Mouse (Mus musculus) layer of hippocampus, adult 11-12 months (tissue): ENCODE data around the gene Ick.
"Not testable (repeated sequence)": the region's sequence is repeated elsewhere in the genome, so short reads cannot be mapped to it uniquely, and the experiment has no call there.

Experiments
- DNase-seq: peaks from one replicate; pipeline ENCODE4 v3.0.0; 2022; ENCODE audit warnings: low spot score

The Ick gene

DNA sequence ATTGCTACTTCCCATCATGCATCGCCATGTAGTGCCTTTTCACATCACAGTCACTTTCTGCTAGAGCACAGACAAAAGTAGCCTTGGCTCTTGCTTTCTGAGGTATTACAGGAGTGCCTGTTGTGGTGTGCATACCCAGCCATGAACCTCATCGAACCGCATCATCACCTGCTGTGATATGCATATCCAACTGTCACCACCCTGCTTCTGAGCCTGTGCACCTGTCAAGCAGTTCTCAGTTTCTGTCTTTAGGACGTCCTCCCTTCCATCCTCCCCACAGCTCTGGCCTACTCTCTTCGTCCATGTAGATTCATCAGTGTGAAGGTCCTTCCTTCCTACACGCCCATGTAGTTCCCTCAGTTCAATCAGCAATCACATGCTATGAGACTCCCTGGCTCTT, 39.2 kb downstream of the Ick start:
- no peak for DNase-seq

DNA sequence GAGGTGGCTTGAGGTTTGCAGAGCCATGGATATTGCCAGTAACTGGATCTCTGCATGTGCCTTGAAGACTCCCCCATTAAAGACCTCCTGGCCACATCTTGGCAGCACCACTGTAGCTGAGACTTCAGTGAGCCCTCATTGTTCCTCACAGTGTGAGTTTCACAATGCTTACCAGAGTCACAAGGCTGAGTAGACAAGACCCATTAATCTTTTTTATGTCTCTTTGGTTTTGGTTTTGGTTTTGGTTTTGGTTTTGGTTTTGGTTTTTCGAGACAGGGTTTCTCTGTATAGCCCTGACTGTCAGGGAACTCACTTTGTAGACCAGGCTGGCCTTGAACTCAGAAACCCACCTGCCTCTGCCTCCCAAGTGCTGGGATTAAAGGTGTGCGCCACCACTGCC, 40.8 kb downstream of the Ick start:
- DNase-seq, result not testable (repeated sequence)

DNA sequence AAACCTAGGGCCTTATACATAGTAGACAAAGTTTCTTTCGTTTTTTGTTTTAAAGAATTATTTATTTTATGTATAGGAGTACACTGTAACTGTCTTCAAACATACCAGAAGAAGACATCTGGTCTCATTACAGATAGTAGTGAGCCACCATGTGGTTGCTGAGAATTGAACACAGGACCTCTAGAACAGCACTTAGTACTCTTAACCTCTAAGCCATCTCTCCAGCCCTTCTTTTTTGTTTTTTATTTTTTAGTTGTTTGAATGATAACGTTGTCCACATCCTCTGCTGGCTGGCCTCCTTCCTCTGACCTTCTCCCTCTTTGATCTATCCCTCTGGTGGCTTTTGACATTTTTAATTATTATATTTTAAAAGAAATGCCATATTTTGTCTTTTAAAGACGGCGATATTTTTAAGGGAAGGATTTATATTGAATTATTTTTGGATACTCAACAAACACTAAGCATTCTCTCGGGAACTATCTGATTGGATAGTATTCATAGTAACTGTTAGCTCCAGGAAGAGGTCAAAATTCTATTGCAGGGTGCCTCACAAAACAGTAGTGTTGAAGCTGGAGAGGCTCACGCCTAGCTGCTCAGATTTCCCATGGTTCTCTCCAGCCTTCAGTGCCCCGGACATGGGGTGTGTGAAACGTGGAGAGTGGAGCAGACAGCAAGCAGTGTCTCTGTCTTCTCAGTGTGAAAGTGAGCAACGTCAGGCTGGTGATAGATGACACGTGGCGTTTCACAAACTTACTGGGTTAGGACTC, 45.4 kb downstream of the Ick start:
- no peak for DNase-seq

DNA sequence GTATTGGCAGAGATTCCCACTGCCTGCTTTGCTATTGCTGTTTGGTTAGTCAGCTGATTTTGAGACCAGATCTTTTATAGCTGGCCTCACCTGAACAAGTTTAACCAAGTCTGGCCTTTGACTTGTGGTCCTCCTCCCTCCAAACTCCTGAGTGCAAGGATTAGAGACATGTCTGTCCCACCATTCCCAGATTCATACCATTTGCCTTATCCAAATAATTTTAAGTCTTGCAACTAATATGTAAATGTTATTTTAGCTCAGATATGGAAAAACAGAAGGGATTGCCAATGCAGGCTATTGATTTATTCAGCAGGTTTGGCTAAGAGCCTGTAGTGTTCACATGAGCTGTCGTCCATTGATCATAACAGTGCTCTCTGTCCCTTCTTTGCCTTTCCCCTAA, 48.2 kb downstream of the Ick start:
- DNase-seq, result no peak

DNA sequence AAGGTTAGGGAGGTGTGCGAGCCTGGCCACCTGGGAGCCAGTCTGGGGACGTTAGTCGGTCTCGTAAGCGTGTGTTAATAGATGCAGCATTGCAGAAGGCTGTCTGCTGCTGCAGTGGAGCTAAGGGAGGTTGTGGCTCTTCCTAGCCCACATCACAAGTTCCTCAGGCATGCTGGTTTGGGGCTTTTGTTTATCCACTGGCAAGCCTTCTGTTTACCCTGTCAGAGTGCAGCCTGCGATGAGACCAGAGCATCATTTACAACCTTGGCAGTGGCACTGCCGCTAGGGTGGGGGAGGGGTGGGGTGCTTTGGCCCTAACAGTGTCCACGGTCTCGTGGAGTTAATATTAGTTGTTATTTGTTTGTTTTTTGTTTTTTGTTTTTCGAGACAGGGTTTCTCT, 54.3 kb downstream of the Ick start:
- DNase-seq, result no peak

DNA sequence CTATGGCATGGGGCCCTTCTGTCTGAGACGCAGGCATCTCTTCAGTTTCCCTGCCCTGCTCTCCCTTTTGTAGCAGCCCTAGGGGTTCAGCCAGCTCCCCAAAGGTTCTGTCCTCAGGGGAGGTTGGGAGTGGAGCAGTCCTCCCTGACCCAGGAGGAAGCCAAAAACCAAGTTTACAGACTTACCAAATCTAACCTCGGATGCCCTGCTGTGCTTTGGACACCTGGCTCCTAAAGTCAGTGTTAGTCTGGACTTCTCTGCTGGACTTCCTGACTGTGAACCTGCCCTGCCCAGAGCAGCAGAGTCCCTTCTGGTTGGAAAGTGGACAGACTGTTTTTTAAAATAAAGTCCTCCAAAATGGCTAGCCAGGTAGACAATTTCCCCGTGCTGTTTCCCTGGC, 55.7 kb downstream of the Ick start:
- no peak for DNase-seq

DNA sequence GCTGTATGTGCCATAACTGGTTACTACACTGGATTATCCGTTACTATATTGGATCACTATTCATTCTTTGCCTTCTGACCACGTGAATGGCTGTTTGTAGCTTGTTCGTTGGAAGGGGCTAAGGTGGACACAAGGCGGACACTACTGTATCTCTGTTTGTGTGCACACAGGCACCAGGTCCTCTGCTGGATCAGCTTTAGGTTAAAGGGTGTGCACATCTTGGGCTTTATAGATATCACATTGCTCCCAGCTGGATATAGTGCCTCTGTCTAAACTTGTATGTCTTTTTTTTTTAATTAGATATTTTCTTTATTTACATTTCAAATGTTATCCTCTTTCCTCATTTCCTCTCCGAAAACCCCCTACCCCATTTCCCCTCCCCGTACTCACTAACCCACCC, 56.5 kb downstream of the Ick start:
- DNase-seq, result no peak

DNA sequence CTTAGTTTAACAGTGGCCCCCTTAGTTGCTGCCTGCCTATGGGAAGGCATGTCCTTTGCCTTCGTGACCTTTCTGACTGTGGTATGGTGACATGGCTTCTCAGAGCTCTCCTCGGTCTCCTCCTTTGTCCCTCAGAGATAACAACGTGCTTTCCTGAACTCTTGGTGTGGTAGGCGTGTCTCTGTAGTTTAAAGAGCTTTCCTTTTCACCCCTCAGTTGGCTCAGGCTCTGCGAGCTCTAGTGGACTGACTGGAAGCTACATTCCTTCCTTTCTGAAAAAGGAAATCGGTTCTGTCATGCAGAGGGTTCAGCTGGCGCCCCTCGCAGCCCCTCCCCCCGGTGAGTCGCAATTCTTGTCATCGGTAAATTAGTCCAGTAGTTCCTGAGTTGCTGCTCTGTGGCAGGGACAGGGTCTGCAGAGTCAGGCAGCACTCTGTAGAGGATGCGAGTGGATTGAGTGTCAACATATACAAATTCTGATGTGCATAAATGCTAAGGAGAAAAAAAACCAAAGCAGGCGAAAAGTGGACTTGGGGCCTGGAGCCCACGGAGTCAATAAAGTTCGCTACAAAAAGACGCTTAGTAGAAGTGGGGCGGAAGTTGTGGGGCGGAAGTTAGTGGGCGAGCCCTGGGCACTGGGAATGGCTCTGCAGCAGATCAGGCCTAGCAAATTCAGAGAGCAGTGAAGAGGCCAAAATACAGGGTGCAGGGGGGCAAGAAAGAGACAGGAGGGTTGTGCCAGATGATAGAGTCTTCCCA, 57.9 kb downstream of the Ick start:
- no peak for DNase-seq

DNA sequence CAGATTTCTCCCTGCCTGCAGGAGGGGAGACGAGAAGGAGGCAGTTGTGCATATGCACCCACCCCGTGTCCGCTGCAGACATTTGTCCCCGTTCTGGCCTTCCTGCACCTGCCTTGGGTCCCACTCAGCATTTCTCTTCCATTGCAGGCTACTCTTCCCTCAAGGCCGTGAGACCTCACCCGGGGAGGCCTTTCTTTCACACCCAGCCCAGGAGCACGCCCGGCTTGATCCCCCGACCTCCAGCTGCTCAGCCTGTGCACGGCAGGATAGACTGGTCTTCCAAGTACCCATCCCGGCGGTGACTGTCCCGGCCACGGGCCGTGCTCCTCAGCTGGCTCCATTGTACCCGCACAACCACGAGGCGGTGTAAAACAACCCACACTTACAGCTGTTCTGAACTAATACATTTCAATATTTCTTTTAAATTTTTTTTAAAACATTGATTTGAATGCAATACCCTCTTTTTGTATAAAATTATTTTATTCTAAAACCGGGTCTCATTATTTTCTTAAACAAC, 58.5 kb downstream of the Ick start:
- DNase-seq, result no peak

DNA sequence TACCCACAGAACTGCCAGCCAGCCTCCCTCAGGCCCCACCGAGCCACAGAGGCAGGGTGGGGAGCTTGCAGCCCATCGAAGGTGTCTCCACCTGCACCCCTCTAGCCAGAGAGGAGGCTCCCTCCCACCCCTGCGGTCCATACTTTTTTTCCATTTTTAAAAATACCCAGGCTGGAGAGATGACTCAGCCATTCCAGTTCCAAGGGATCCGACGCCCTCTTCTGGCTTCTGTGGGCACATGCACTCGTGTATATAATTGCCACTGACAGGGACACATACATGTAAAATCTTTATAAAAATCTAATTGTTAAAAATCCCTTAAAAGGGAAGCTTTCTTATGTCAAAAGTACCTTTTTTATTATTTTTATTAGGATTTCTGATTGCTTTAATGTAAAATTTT, 59.9 kb downstream of the Ick start:
- DNase-seq, result no peak

DNA sequence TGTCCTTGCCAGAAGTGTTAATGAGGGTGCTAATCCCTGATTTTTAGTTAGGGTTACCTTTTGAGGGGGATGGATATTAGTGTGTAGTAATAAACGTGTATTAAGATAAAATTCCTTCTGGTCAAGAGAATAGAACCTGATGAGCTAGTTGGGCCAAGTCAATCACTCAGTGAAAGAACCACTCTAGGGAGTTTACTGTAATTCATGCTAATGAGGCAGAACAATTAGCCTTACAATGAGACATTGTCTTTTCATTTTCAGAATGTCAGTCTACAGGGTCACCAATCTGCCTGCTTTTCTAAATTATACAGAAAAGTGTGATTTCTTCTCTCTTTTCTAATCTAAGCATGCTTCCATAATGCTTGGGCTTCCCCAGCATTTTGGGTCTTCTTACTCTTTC, 65.0 kb downstream of the Ick start:
- DNase-seq, result no peak

DNA sequence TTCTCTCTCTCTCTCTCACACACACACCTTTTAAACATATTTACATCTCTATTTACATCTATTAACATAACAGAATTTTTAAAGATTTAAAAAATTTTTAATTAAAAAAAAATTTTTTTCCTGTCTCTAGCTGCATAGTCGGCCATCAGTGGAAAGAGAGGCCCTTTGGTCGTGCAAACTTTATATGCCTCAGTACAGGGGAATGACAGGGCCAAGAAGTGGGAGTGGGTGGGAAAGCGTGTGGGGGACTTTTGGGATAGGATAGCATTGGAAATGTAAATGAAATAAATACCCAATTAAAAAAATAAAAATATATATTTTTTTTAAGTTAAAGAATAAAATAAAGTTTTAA, 65.9 kb downstream of the Ick start:
- not testable (repeated sequence) for DNase-seq

DNA sequence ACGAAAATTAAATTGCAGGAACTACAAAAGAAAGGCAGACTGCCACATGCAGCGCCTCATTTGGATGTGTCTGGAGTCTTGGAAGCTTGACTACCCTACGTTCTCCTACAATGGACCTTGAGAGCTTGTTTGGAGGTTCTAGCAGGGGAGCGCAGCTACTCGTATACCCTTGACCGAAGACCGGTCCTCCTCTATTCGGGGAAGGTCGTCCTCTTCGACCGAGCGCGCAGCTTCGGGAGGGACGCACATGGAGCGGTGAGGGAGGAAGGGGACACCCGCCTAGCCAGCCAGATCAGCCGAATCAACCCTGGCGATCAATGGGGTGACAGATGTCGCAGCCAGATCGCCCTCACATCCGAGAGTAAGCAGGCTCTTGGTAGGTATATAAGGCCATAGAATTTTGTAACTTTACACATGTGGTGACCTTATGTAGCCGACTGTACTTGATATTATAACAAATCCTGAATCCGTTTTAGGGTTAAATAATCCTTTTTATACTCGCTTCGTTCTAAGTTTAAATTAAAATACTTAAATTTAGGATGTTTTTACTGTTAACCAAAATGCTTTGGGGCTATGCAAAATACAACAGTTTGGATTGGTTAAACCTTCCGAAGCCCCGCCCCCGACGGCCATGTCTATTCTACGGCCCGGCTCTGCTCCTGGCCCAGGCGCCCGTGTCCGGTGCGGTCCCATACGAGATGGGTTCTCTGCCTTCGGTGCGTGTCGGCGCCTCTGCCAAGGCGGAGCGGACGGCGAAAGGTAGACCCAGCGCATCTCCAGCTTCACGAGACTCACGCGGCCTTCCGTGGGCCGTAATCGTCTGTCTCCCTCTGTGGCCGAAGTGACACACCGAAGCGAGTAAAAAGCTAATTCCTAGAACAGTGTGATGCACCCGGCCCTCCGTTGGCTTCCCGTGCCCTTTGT, 66.5 kb downstream of the Ick start:
- DNase-seq, result peak; percentile 97

DNA sequence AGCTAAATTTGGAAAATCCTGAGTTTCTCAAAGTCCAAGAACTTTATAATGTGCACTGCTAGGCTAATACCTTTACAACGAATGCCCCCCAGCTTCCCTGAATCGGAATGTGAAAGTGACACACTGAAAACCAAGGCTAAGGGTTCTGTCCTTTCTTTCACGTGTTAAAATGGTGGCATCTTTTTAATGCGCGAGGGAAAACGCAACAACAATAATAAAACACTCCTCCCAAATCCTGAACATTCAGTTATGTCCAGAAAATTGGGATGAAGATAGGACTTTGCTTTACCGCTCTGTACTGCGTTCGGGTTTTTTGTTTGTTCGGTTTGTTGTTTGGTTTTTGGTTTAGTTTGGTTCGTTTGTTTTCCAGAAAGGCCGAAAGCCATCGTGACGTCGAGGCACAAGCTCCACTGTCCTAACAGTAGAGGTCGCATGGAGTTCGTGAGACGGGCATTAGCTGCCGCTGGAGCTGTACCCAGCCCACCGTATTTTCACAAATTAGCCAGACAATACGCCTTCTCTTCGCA, 67.3 kb downstream of the Ick start:
- peak; percentile 66 for DNase-seq

DNA sequence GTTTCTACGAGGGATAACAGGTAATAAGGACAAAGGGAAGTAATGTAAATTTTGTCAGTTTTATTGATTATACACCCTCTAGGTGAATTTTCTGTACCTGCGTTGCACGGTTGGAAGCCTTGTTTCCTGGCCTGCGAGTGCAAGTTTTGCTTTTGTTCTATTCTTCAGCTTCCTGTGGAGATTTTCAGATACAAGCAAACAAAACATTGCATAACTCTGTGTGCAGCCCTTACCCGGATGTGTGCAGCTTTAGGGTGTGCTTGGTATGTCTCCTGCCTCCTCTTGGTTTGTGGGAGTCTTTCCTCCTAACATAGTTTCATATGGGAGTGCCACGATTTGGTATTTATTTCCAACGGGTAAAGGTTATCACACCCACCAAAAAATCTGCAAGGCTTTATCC, 67.8 kb downstream of the Ick start:
- peak; percentile 27 for DNase-seq

DNA sequence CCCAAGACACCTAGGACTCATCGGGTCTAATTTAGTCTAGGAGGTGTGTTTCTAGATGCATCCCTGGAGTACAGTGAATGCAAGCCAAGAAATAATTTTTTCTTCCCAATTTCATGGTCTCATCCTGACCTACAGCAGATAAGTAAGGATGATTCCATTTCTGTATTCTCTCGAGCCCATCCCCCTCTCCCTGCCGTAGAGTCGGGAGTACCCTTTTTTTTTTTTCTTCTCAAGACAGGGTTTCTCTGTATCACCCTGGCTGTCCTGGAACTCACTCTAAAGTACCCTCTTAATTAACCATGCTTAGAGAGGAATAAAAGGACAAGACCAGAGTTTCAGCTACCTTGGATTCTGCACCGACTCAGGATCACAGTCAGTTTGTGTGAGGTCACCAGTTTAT, 69.2 kb downstream of the Ick start:
- no peak for DNase-seq

DNA sequence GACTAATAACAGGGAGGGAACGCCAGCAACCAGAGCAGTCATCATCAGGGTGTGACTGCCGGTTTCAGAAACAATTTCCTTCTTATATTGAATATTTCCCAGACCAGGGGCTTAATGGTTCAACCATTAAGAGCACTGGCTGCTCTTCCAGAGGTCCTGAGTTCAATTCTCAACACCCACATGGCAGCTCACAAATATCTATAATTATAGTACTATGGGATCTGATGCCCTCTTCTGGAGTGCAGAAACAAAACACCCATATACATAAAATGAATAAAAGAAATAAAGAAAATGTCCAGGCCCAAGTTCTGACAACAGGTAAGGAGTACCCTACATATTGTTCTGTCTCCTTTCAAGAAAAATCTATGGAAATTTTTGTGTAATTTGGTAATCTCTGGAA, 70.1 kb downstream of the Ick start:
- no peak for DNase-seq

DNA sequence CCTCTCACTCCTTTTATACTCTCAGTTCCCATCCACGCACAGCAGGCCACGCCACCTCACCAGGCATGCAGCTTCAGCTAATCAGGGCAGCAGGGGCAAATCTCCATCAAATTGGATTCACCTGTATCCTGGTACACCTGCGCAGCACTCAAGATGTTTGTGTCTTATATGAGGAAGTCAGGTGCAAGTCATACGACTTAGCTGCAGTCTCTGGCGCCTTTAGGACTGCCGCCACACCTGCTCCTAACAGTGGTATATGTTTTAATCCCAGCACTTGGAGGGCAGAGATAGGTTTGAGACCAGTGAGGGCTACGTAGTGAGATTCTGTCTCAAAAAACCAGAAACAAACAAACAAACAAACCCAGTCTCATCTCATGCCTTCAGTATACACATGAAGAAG, 73.5 kb downstream of the Ick start, which contains the start of gene Gsta4:
Gsta4 (plus strand) TSS at position 301 of the 400 bp plus-strand sequence.
- DNase-seq, result not testable (repeated sequence)

DNA sequence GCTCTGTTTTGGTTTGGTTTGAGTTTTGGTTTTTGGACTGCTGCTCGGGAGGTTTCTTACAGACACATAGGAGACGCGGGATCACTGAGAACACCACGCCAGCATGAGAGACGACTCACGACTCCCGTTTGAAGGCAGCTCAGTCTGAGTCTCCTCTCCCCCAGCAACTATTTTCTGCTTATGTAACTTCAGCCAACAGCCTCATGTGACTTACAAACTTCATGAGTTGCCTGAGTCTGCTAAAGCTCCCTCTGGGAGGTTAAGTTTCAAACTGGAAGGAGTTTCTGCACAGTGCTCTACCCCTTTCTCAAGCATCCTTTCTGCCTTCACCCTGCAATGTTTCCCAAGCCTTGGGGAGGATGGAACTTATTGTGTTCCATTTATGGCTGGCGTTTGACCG, 76.7 kb downstream of the Ick start:
- no peak for DNase-seq

DNA sequence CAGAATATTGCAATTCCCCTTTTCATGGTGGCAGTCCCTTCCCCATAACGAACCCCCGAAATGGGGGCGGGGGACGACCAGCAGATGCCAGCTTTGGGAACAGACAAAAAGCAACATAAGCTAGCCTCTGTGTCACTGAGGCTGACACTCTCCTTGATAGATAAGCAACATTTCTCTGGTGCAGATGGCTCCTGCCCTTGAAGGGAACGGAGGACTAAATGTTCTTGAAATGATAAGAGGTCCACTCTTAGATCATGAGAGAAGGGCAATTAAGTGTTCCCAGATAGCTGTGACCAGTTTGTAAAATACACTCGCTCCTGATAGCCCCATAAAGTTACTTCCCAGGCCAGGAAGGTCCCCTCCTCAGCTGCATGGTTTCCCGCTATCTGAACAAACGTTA, 79.9 kb downstream of the Ick start:
- DNase-seq, result no peak

DNA sequence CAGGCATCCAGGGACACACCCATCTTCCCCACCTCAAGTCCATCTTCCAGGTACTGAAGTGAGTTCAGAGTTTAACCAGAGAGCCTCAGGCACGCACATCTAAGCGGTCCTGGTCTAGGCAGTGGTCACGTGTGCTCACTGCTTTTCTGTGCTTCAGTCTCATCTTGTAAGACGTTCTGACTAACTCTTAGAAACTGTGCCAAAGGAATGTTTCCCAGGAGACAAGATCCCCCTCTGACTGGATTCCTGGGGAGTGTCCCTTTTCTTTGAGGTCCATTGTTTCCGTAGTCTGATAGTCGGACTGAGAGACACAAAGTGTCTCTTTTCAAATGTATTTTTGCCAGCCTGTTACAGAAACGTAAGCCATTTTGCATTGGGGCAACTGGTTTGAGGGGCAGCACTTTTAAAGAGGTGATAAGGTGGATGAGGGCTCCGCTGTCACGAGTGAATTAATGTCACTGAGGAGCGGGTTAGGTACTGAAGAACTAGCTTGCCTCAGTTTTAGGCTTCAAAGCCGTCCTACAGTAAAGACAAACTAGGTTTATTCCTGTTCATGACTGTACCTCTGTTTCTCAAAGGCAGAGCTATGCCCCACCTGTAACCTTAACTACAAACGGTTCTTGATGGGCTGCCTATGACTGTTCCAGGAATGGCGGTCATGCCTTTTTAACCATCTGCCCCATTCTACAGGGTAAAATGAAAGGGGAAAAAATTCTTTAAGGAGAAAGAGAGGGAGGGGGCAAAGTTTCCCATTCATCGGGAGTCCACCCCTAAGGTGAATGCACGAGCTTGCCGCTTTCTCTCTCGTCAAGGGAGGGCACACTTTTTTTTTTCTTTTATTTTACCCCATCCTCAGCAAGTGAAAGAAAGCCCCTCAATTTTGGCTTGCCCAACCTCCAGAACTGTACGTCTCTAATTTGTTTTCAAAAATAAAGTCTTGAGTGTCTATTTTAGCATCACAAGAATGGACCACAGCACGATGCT, 82.0 kb downstream of the Ick start:
- no peak for DNase-seq
